Mouse (Mus musculus): ENCODE measurements around the gene Gm17657. TPM values are rescaled to one million over a fixed set of nuclear protein-coding genes. Genes with fewer than 3 reads are reported as not detected.
"Not testable (repeated sequence)": the region's sequence is repeated elsewhere in the genome, so short reads cannot be mapped to it uniquely, and the experiment has no call there.

Gene Gm17657
- polyA plus RNA-seq, 1 experiment from 2014 or later: not detected

- no peak overlapping the region for H3K4me2 ChIP-seq
- 68% methylated on average over 4 of the region's 4 CpGs for WGBS
- H3K9ac ChIP-seq: no peak overlapping the region
- H3K27me3 ChIP-seq: no peaks in the 10 kb centered on the region
- H3K36me3 ChIP-seq: peaks cover 13% of the 10 kb centered on the region
- no peak overlapping the region for H3K4me3 ChIP-seq
- no peaks in the 10 kb centered on the region for H3K9me3 ChIP-seq
- peaks cover 19% of the 10 kb centered on the region for H3K4me1 ChIP-seq (replicated peaks)
- ATAC-seq (ENCODE audit: low read depth): no peak
- no peak overlapping the region for H3K27ac ChIP-seq (replicated peaks)
Measured at GRCm38 (mm10) chr17:29498028-29498427, 51.4 kb downstream of the Gm17657 start.

GRCm38 (mm10) chr17:29497481-29497880, 52.0 kb downstream of the Gm17657 start:
- H3K9ac ChIP-seq; ATAC-seq (ENCODE audit: low read depth); H3K4me2 ChIP-seq; H3K9me3 ChIP-seq; H3K27ac ChIP-seq (replicated peaks); H3K4me3 ChIP-seq; H3K27me3 ChIP-seq: not testable (repeated sequence)
- H3K4me1 ChIP-seq (replicated peaks): peaks cover 22% of the 10 kb centered on the region
- 64% methylated on average over 1 of the region's 1 CpGs for WGBS
- H3K36me3 ChIP-seq: peaks cover 13% of the 10 kb centered on the region

GRCm38 (mm10) chr17:29497071-29497354, 52.4 kb downstream of the Gm17657 start:
- H3K27me3 ChIP-seq: no peaks in the 10 kb centered on the region
- no peak overlapping the region for H3K9ac ChIP-seq
- no peak for ATAC-seq (ENCODE audit: low read depth)
- peaks cover 25% of the 10 kb centered on the region for H3K4me1 ChIP-seq (replicated peaks)
- H3K27ac ChIP-seq (replicated peaks): no peak overlapping the region
- no peaks in the 10 kb centered on the region for H3K9me3 ChIP-seq
- WGBS: 89% methylated on average over 3 of the region's 3 CpGs
- no peak overlapping the region for H3K4me3 ChIP-seq
- H3K36me3 ChIP-seq: peaks cover 13% of the 10 kb centered on the region
- no peak overlapping the region for H3K4me2 ChIP-seq

GRCm38 (mm10) chr17:29496211-29497070, 53.0 kb downstream of the Gm17657 start:
- no peaks in the 10 kb centered on the region for H3K27me3 ChIP-seq
- WGBS: 80% methylated on average over 6 of the region's 6 CpGs
- H3K4me1 ChIP-seq (replicated peaks): peaks cover 29% of the 10 kb centered on the region
- H3K27ac ChIP-seq (replicated peaks): no peak overlapping the region
- H3K9ac ChIP-seq: no peak overlapping the region
- H3K4me3 ChIP-seq: no peak overlapping the region
- H3K9me3 ChIP-seq: no peaks in the 10 kb centered on the region
- peaks cover 13% of the 10 kb centered on the region for H3K36me3 ChIP-seq
- no peak for ATAC-seq (ENCODE audit: low read depth)
- no peak overlapping the region for H3K4me2 ChIP-seq

GRCm38 (mm10) chr17:29494732-29495076, 54.7 kb downstream of the Gm17657 start:
- no peak overlapping the region; the same call in 1 of the 2 replicates for H3K27ac ChIP-seq (replicated peaks)
- H3K9ac ChIP-seq: no peak overlapping the region
- no peak overlapping the region for H3K4me3 ChIP-seq
- no peaks in the 10 kb centered on the region for H3K9me3 ChIP-seq
- ATAC-seq (ENCODE audit: low read depth): no peak
- 63% methylated on average over 7 of the region's 8 CpGs for WGBS
- peaks cover 31% of the 10 kb centered on the region for H3K4me1 ChIP-seq (replicated peaks)
- peaks cover 13% of the 10 kb centered on the region for H3K36me3 ChIP-seq
- no peak overlapping the region for H3K4me2 ChIP-seq
- no peaks in the 10 kb centered on the region for H3K27me3 ChIP-seq

- Histone ChIP-seq H3K4me1 (replicated peaks) (peaks cover 36% of the 10 kb centered on the region), H3K4me2 (no peak overlapping the region), H3K36me3 (peaks cover 13% of the 10 kb centered on the region), H3K9ac (no peak overlapping the region), H3K27me3 (no peaks in the 10 kb centered on the region), H3K27ac (replicated peaks) (no peak overlapping the region; the same call in 1 of the 2 replicates), H3K9me3 (no peaks in the 10 kb centered on the region), H3K4me3 (no peak overlapping the region)
- 76% methylated on average over 10 of the region's 10 CpGs for WGBS
- no peak for ATAC-seq (ENCODE audit: low read depth)
Measured at GRCm38 (mm10) chr17:29494062-29494731, 55.2 kb downstream of the Gm17657 start.

GRCm38 (mm10) chr17:29493461-29493980, 55.9 kb downstream of the Gm17657 start:
- H3K4me2 ChIP-seq: peak overlapping the region; percentile 91
- H3K36me3 ChIP-seq: peaks cover 13% of the 10 kb centered on the region
- peaks cover 42% of the 10 kb centered on the region for H3K4me1 ChIP-seq (replicated peaks)
- peak overlapping the region; percentile 22; the same call in 1 of the 2 replicates for H3K9ac ChIP-seq
- H3K27ac ChIP-seq (replicated peaks): 0 out of 2 replicates have a peak overlapping the region, but pooled peaks have one; percentile 13
- no peaks in the 10 kb centered on the region for H3K27me3 ChIP-seq
- WGBS: 70% methylated on average over 11 of the region's 11 CpGs
- H3K4me3 ChIP-seq: no peak overlapping the region
- H3K9me3 ChIP-seq: no peaks in the 10 kb centered on the region
- ATAC-seq (ENCODE audit: low read depth): no peak

- H3K9ac ChIP-seq: peak overlapping the region; percentile 93
- 2% methylated on average over 22 of the region's 22 CpGs for WGBS
- peak overlapping the region; percentile 93; the same call in 1 of the 2 replicates for H3K27ac ChIP-seq (replicated peaks)
- H3K4me3 ChIP-seq: peak overlapping the region; percentile 91
- H3K4me1 ChIP-seq (replicated peaks): peaks cover 44% of the 10 kb centered on the region
- no peaks in the 10 kb centered on the region for H3K9me3 ChIP-seq
- ATAC-seq (ENCODE audit: low read depth): no peak
- peak overlapping the region; percentile 91 for H3K4me2 ChIP-seq
- H3K36me3 ChIP-seq: peaks cover 13% of the 10 kb centered on the region
- no peaks in the 10 kb centered on the region for H3K27me3 ChIP-seq
Measured at GRCm38 (mm10) chr17:29492269-29493191, 56.9 kb downstream of the Gm17657 start.

GRCm38 (mm10) chr17:29491591-29492268, 57.7 kb downstream of the Gm17657 start:
- Histone ChIP-seq H3K27me3 (no peaks in the 10 kb centered on the region), H3K27ac (replicated peaks) (peak overlapping the region; percentile 93), H3K4me2 (peak overlapping the region; percentile 91), H3K9me3 (no peaks in the 10 kb centered on the region), H3K4me3 (peak overlapping the region; percentile 91), H3K36me3 (peaks cover 13% of the 10 kb centered on the region), H3K9ac (peak overlapping the region; percentile 93), H3K4me1 (replicated peaks) (peaks cover 44% of the 10 kb centered on the region)
- WGBS: under 1% methylated on average over 48 of the region's 48 CpGs
- ATAC-seq (ENCODE audit: low read depth): peak; percentile 5; the same call in 1 of the 2 replicates

GRCm38 (mm10) chr17:29490713-29491581, 58.5 kb downstream of the Gm17657 start, which contains the start of gene Pim1:
Pim1 (plus strand) TSS chr17:29490753.
- peak; percentile 83 for ATAC-seq (ENCODE audit: low read depth)
- H3K27ac ChIP-seq (replicated peaks): peak within 1 kb of the TSS; percentile 97
- peaks cover 44% of the 10 kb centered on the region for H3K4me1 ChIP-seq (replicated peaks)
- peak within 1 kb of the TSS; percentile 91 for H3K4me3 ChIP-seq
- no peaks in the 10 kb centered on the region for H3K9me3 ChIP-seq
- H3K9ac ChIP-seq: peak within 1 kb of the TSS; percentile 93
- H3K4me2 ChIP-seq: peak within 1 kb of the TSS; percentile 91
- peaks cover 13% of the 10 kb centered on the region for H3K36me3 ChIP-seq
- H3K27me3 ChIP-seq: no peaks in the 10 kb centered on the region
- WGBS: under 1% methylated on average over 93 of the region's 99 CpGs
